Mouse (Mus musculus) hindbrain, postnatal 0 days (tissue): ENCODE measurements around the gene Them7. TPM values are rescaled to one million over a fixed set of nuclear protein-coding genes. Genes with fewer than 3 reads are reported as not detected.

Experiments used
- ATAC-seq: fragments of 200-750 bp; cut with Nextera tagmentation; 2 replicates; pipeline ENCODE4 v1.8.0; 2017; ENCODE audit warnings: mild to moderate bottlenecking, moderate TSS enrichment, moderate library complexity
- DNase-seq: peaks from one replicate; pipeline ENCODE4 v3.0.0-alpha.2; 2015; ENCODE audit warnings: low spot score
- H3K27ac ChIP-seq: fragments of 300-500 bp; sonication (generic); 2 replicates; pipeline ENCODE4 v1.5.1; 2014; ENCODE audit warnings: mild to moderate bottlenecking
- H3K27me3 ChIP-seq: fragments of 300-500 bp; sonication (generic); 2 replicates; pipeline ENCODE4 v1.6.1; 2014; ENCODE audit warnings: low read length, mixed read lengths; ENCODE audit not compliant: insufficient read depth
- H3K36me3 ChIP-seq: fragments of 300-500 bp; sonication (generic); 2 replicates; pipeline ENCODE4 v1.6.1; 2014; ENCODE audit warnings: low read length, mixed read lengths; ENCODE audit not compliant: insufficient read depth
- H3K4me1 ChIP-seq: fragments of 300-500 bp; sonication (generic); 2 replicates; pipeline ENCODE4 v1.6.1; 2014; ENCODE audit warnings: antibody characterized with exemption, low read length, mixed read lengths; ENCODE audit not compliant: insufficient read depth
- H3K4me2 ChIP-seq: fragments of 300-500 bp; sonication (generic); 2 replicates; pipeline ENCODE4 v1.6.1; 2014; ENCODE audit warnings: low read depth, mild to moderate bottlenecking, low read length, moderate library complexity, mixed read lengths
- H3K4me3 ChIP-seq: fragments of 300-500 bp; sonication (generic); 2 replicates; pipeline ENCODE4 v1.5.1; 2014; ENCODE audit warnings: low read length
- H3K9ac ChIP-seq: fragments of 300-500 bp; sonication (generic); replicated peaks from 2 replicates; pipeline ENCODE4 v1.6.1; 2014; ENCODE audit warnings: mild to moderate bottlenecking, low read length, moderate library complexity, mixed read lengths
- H3K9me3 ChIP-seq: fragments of 300-500 bp; sonication (generic); 2 replicates; pipeline ENCODE4 v1.6.1; 2016; ENCODE audit warnings: low read length, mixed read lengths
- CTCF ChIP-seq: IDR thresholded peaks from 2 replicates; pipeline ENCODE4 v1.5.1; 2016; ENCODE audit warnings: antibody characterized with exemption, control low read depth, low read depth
- WGBS: fragments of 180-500 bp; shearing (Covaris S2); extraction: QIAGEN DNeasy Blood & Tissue Kit; methylation state at CpG from one replicate; pipeline ENCODE4 v1.1.7; 2014; 5-methylcytosine and 5-hydroxymethylcytosine counted together
- polyA plus RNA-seq: library from polyadenylated mRNA; unstranded; fragments of >200 nt; fragmentation: Nextera tagmentation; extraction: Ambion mirVana; gene quantifications from 2 replicates; pipeline ENCODE4 v1.2.1, GENCODE M21; 2015
- total RNA-seq: library from RNA; depleted of rRNA; stranded (reverse); fragments of >200 nt; gene quantifications from 2 replicates; pipeline ENCODE4 v1.2.3, GENCODE M21; 2014

Them7 gene
- total and polyA plus RNA-seq, 2 experiments from 2014 or later, result 0.15 TPM; not detected in 1

DNA sequence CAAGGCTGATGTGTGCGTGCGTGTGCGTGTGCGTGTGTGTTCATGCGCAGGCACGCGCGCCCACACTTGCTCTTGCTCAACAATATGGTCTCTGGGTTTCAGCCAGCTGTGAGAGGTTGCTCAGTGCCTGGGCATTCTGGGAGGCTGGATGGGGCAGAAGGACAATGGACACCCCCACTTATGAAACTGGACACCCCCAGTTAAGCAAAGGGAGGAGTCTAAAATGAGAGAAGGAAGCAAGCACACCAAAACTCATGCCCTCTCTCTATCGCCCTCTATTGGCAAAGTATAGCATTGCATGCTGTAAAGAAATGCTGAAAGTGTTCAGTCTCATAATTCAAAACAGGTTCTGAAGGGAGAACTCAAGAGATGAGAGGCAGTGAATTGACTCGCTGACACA is 35.9 kb upstream of the Them7 start:
- H3K4me1 ChIP-seq, result no peaks in the 10 kb centered on the region
- no peak overlapping the region for H3K9ac ChIP-seq
- H3K27ac ChIP-seq, result no peak overlapping the region
- peak; percentile 79 for TF ChIP-seq CTCF
- H3K36me3 ChIP-seq, result no peaks in the 10 kb centered on the region
- H3K27me3 ChIP-seq, result no peaks in the 10 kb centered on the region
- DNase-seq (peak; percentile 5), ATAC-seq (no peak)
- no peak overlapping the region for H3K4me2 ChIP-seq
- H3K9me3 ChIP-seq, result no peaks in the 10 kb centered on the region
- no peak overlapping the region for H3K4me3 ChIP-seq
- 80% methylated on average over 10 of the region's 10 CpGs for WGBS

DNA sequence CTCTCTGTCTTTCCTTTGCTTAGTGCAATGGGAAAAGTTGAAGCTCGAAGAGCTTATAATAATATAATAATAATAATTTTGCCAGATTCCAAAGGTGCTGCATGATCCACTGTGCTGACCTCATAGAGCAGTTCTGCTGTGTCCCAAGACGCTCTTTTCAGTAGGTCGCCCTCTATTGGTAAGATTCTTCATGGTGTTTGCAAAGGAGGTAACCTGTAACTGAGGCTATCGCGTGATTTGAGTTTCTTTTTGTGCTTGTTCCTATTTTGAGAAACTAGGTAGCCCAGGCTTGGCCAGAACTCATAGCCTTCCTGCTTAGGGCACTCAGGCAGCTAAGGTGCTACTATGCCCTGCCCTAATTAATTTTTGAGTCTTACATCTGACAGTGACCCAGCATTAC is 34.8 kb upstream of the Them7 start:
- no peak overlapping the region for H3K27ac ChIP-seq
- no peaks in the 10 kb centered on the region for H3K9me3 ChIP-seq
- ATAC-seq, result no peak
- no peaks in the 10 kb centered on the region for H3K36me3 ChIP-seq
- no peaks in the 10 kb centered on the region for H3K27me3 ChIP-seq
- peak; percentile 21 for DNase-seq
- TF ChIP-seq CTCF, result peak; percentile 52
- 32% methylated on average over 5 of the region's 5 CpGs for WGBS
- no peak overlapping the region for H3K4me3 ChIP-seq
- H3K4me2 ChIP-seq, result no peak overlapping the region
- no peak overlapping the region for H3K9ac ChIP-seq
- no peaks in the 10 kb centered on the region for H3K4me1 ChIP-seq

DNA sequence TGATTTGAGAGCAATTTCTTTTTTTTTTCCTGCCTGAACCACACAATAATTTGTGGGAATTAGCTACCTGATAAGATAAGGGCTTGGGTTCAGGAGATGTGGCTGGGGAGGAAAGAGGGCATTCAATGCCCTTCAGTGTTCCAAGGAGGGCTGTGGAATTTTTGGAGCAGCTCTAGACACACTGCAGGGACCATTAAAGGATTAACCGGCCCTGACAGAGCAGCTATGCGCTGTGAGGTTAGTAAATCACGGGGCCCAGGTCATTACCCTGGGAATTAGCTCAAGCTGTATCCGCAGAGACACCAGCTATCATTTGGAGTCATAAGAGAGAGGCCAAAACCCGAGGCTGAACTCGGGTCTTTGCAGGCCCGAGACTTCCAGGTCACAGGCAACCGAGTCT is 24.0 kb upstream of the Them7 start:
- Histone ChIP-seq H3K4me3 (no peak overlapping the region), H3K9me3 (no peaks in the 10 kb centered on the region), H3K36me3 (no peaks in the 10 kb centered on the region), H3K4me1 (no peaks in the 10 kb centered on the region), H3K27ac (no peak overlapping the region), H3K9ac (no peak overlapping the region), H3K4me2 (no peak overlapping the region), H3K27me3 (no peaks in the 10 kb centered on the region)
- no peak for ATAC-seq
- no peak for DNase-seq
- TF ChIP-seq CTCF, result no peak
- 59% methylated on average over 8 of the region's 8 CpGs for WGBS

DNA sequence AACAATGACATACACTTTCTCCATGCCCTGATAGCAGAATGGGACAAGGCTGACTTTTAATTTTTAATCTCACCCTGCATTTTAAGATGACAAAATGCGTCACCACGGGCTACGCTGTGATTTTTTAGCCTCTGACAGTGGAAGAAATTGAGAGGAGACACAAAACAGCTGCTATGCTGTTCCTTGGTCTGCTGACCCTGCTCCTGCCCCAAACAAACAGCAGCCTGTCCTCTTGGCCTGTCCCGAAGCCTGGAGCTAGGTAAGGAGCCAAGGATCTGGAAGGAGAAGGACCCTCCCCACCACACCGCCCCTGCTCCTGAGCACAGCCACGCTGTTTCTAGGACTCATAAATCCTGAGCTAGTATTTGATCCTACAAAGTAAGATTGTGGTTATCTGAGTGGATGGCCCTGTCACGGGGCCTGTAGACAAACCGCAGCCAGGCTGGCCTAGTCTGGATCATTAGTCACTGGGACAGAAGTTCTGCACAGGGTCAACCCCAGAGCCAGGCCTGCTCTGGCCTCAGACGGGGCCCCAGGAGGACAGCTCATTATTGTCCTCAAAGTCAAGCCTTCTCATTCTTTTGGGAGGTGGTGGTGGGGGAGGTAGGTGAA is 17.5 kb upstream of the Them7 start:
- H3K4me2 ChIP-seq, result no peak overlapping the region
- no peak overlapping the region for H3K27ac ChIP-seq
- WGBS, result 81% methylated on average over 9 of the region's 9 CpGs
- TF ChIP-seq CTCF, result no peak
- ATAC-seq (no peak), DNase-seq (no peak)
- H3K4me3 ChIP-seq, result no peak overlapping the region
- no peaks in the 10 kb centered on the region for H3K4me1 ChIP-seq
- H3K36me3 ChIP-seq, result no peaks in the 10 kb centered on the region
- H3K27me3 ChIP-seq, result no peaks in the 10 kb centered on the region
- H3K9ac ChIP-seq, result no peak overlapping the region
- no peaks in the 10 kb centered on the region for H3K9me3 ChIP-seq

DNA sequence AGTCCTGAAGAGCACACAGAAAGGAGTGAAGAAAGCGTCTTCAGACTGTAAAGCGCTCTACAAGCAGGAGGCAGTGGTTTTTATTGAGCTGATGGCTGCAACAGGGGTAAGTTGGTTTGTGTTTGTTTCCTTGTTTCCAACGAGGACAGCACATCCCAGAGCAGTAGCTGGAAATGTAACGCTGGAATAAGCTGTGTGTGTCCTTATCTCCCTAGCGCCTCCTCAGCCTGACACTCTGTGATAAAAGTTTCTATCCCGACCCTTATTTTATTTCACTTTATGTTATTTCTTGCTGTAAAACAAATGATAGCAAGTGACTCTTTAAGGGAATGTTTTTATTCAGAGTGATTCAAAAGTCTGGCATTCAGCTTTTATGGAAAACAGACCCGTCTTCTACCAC is 11.3 kb upstream of the Them7 start:
- H3K4me1 ChIP-seq, result no peaks in the 10 kb centered on the region
- 77% methylated on average over 7 of the region's 7 CpGs for WGBS
- no peak overlapping the region for H3K4me3 ChIP-seq
- no peaks in the 10 kb centered on the region for H3K9me3 ChIP-seq
- DNase-seq (no peak), ATAC-seq (no peak)
- H3K27me3 ChIP-seq, result no peaks in the 10 kb centered on the region
- no peak overlapping the region for H3K4me2 ChIP-seq
- H3K9ac ChIP-seq, result no peak overlapping the region
- TF ChIP-seq CTCF, result no peak
- H3K36me3 ChIP-seq, result no peaks in the 10 kb centered on the region
- H3K27ac ChIP-seq, result no peak overlapping the region

DNA sequence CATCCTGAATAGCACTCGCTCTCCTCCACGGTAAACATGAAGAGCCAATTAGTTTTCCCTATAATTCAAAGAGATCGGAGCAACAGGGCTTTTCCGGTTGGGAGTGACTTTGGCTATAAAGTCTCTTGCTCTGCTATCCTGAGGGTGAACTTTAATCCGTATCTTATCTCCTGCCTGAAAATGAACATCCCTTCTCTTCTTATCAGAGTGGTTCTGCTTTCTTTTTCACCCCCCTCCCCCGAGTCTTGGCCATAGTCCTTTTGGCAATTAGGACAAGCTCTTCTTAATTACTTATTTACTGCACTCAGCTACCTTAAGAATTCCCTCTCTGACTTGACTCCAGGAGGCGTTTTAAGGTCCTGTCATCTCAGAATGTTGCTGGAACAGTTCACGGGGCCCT is 8.2 kb upstream of the Them7 start:
- DNase-seq (no peak), ATAC-seq (no peak)
- WGBS, result 74% methylated on average over 8 of the region's 8 CpGs
- Histone ChIP-seq H3K4me2 (no peak overlapping the region), H3K27me3 (no peaks in the 10 kb centered on the region), H3K4me3 (no peak overlapping the region), H3K9ac (no peak overlapping the region), H3K36me3 (no peaks in the 10 kb centered on the region), H3K9me3 (no peaks in the 10 kb centered on the region), H3K27ac (no peak overlapping the region), H3K4me1 (no peaks in the 10 kb centered on the region)
- TF ChIP-seq CTCF, result no peak

DNA sequence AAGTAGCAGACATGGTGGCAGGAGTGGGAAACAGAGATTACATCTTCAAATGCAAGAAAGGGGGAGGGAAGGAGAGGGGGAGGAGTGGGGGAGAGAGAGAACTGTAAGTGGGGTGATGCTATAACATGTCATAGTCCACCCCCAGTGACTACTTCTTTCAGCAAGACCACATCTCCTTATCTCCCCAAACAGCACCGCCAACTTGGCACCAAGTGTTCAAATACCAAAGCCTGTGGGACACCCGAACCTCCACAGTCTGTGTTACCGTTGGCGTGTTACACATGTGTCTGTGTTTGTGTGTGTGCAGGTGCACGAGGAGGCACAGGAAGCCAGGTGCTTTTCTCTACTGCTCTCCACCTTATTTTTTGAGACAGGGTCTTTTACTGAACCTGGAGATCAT is 4.9 kb upstream of the Them7 start:
- no peaks in the 10 kb centered on the region for H3K36me3 ChIP-seq
- H3K27me3 ChIP-seq, result peaks cover 8% of the 10 kb centered on the region; the same call in 1 of the 2 replicates
- WGBS, result 84% methylated on average over 5 of the region's 5 CpGs
- no peak overlapping the region for H3K9ac ChIP-seq
- no peak overlapping the region for H3K27ac ChIP-seq
- no peak overlapping the region for H3K4me2 ChIP-seq
- H3K4me3 ChIP-seq, result no peak overlapping the region
- H3K9me3 ChIP-seq, result no peaks in the 10 kb centered on the region
- DNase-seq (no peak), ATAC-seq (no peak)
- H3K4me1 ChIP-seq, result 0 out of 2 replicates have a peak, but pooled peaks cover 1% of the 10 kb centered on the region
- no peak for TF ChIP-seq CTCF
